ENCODE assay signal across 9 mouse cellular contexts in genomic region chr10:4126335-4127012, GRCm38 (mm10).
A peak's percentile ranks its signal among the peaks of the same experiment; 100 is the strongest.
DNase-seq lines count a peak whose midpoint lies in the region; ATAC-seq and TF ChIP-seq lines count a peak whose summit lies in the region.
"Had no signal": no experiment of that assay in that cellular context is flagged by ENCODE, and none has a peak within 500 bp of the region (broad histone marks: within the 10 kb centered on the region; RNA-seq: fewer than 3 reads in every experiment).

No protein-coding gene starts in this region.

- in situ Hi-C loops in ES-E14 (cut with MboI; ENCODE audit: low sequenced_read_pairs in 2 of 2, unreplicated experiment in 2 of 2), result no loop called here

- no peaks in the 10 kb centered on the region for H3K36me3 ChIP-seq in hindbrain, embryonic 12.5 days
- H3K36me3 ChIP-seq in hindbrain, postnatal 0 days (ENCODE audit: insufficient read depth, low read length), result no peaks in the 10 kb centered on the region
- peaks cover 3% of the 10 kb centered on the region; the same call in 1 of the 2 replicates for H3K36me3 ChIP-seq in ES-E14 (ENCODE audit: control insufficient read depth, insufficient read depth, low read length, poor library complexity, severe bottlenecking)
- peaks cover 9% of the 10 kb centered on the region; the same call in 1 of the 2 replicates for H3K36me3 ChIP-seq in liver, embryonic 15.5 days (replicated peaks)

- peaks cover 16% of the 10 kb centered on the region for H3K4me1 ChIP-seq in hindbrain, embryonic 12.5 days
- no peaks in the 10 kb centered on the region for H3K4me1 ChIP-seq in hindbrain, postnatal 0 days (ENCODE audit: insufficient read depth, low read length)
- peaks cover 16 to 27% of the 10 kb centered on the region in 2 experiments for H3K4me1 ChIP-seq in ES-E14 (ENCODE audit: control insufficient read depth in 2 of 2, insufficient read depth in 2 of 2, low read length in 2 of 2, poor library complexity in 1 of 2)
- peaks cover 13% of the 10 kb centered on the region for H3K4me1 ChIP-seq in liver, embryonic 15.5 days (replicated peaks)

- H3K27ac ChIP-seq in hindbrain, embryonic 12.5 days, result peak overlapping the region; percentile 18
- no peak overlapping the region for H3K27ac ChIP-seq in hindbrain, postnatal 0 days
- peak overlapping the region; percentile 87 for H3K27ac ChIP-seq in ES-E14 (ENCODE audit: insufficient read depth, low read depth, low read length, poor library complexity, severe bottlenecking)
- peak overlapping the region; percentile 55 for H3K27ac ChIP-seq in liver, embryonic 15.5 days (replicated peaks)

- H3K4me3 ChIP-seq in hindbrain, embryonic 12.5 days, result no peak overlapping the region
- H3K4me3 ChIP-seq in hindbrain, postnatal 0 days (ENCODE audit: low read length), result no peak overlapping the region
- H3K4me3 ChIP-seq in ES-E14 (ENCODE audit: insufficient read depth in 1 of 2, low read depth in 1 of 2, low read length in 2 of 2, poor library complexity in 1 of 2, severe bottlenecking in 1 of 2), result peak overlapping the region in 1 of 2 experiments; percentile 19; a peak in 1 of 4 replicates
- no peak overlapping the region for H3K4me3 ChIP-seq in liver, embryonic 15.5 days (replicated peaks)
- H3K4me3 ChIP-seq: megakaryocyte, embryonic 14.5 days had no signal

- H3K4me2 ChIP-seq in hindbrain, embryonic 12.5 days (replicated peaks), result no peak overlapping the region
- no peak overlapping the region for H3K4me2 ChIP-seq in hindbrain, postnatal 0 days (ENCODE audit: low read depth, low read length)
- no peak overlapping the region for H3K4me2 ChIP-seq in liver, embryonic 15.5 days

- DNase-seq in hindbrain, postnatal 0 days (ENCODE audit: low spot score), result no peak
- DNase-seq in ES-E14 (ENCODE audit: low read depth, low spot score), result no peak
- peak; percentile 45 for DNase-seq in cerebellum, adult 9-10 months
- DNase-seq in right cerebral cortex, postnatal 25 days, result no peak
- no peak for DNase-seq in left cerebral cortex, adult 8-10 months (ENCODE audit: low spot score in 2 of 2)
- DNase-seq: kidney, postnatal 4 days had no signal

- no peak overlapping the region for H3K9ac ChIP-seq in hindbrain, embryonic 12.5 days
- H3K9ac ChIP-seq in hindbrain, postnatal 0 days (replicated peaks; ENCODE audit: low read length), result no peak overlapping the region
- peak overlapping the region; percentile 31; the same call in 1 of the 2 replicates for H3K9ac ChIP-seq in ES-E14 (ENCODE audit: insufficient read depth, low read depth, low read length, poor library complexity, severe bottlenecking)
- H3K9ac ChIP-seq in liver, embryonic 15.5 days, result no peak overlapping the region

- WGBS in hindbrain, embryonic 12.5 days, result 42% methylated on average over 8 of the region's 8 CpGs
- 53% methylated on average over 8 of the region's 8 CpGs for WGBS in hindbrain, postnatal 0 days
- WGBS in liver, embryonic 15.5 days (ENCODE audit: insufficient replicate concordance), result 32% methylated on average over 8 of the region's 8 CpGs

- no peaks in the 10 kb centered on the region for H3K27me3 ChIP-seq in hindbrain, embryonic 12.5 days
- no peaks in the 10 kb centered on the region for H3K27me3 ChIP-seq in hindbrain, postnatal 0 days (ENCODE audit: insufficient read depth, low read length)
- H3K27me3 ChIP-seq in liver, embryonic 15.5 days, result no peaks in the 10 kb centered on the region
- H3K27me3 ChIP-seq: megakaryocyte, embryonic 14.5 days had no signal

- ATAC-seq in hindbrain, embryonic 12.5 days (ENCODE audit: low FRiP score), result no peak
- ATAC-seq in hindbrain, postnatal 0 days, result no peak
- ATAC-seq in liver, embryonic 15.5 days (ENCODE audit: insufficient read depth), result no peak

- TF ChIP-seq CTCF in hindbrain, postnatal 0 days (IDR thresholded peaks at IDR 0.05; ENCODE audit: low read depth), result no peak

- no peaks in the 10 kb centered on the region for H3K9me3 ChIP-seq in hindbrain, embryonic 12.5 days (replicated peaks)
- H3K9me3 ChIP-seq in hindbrain, postnatal 0 days (ENCODE audit: low read length), result no peaks in the 10 kb centered on the region
- H3K9me3 ChIP-seq in ES-E14 (ENCODE audit: control insufficient read depth, insufficient read depth, low read depth, low read length), result no peaks in the 10 kb centered on the region
- no peaks in the 10 kb centered on the region for H3K9me3 ChIP-seq in liver, embryonic 15.5 days (replicated peaks)
- H3K9me3 ChIP-seq: megakaryocyte, embryonic 14.5 days had no signal

TF ChIP-seq in ES-E14, 5 proteins besides CTCF, POLR2A, EP300 and RAD21:
- TF ChIP-seq MAFK (IDR thresholded peaks at IDR 0.05; ENCODE audit: insufficient read depth, low read depth, low read length), result no peak
- no peak for TF ChIP-seq ZC3H11A (IDR thresholded peaks at IDR 0.05; ENCODE audit: borderline replicate concordance, low read depth, low read length)
- TF ChIP-seq ZNF384 (IDR thresholded peaks at IDR 0.05; ENCODE audit: low read depth, low read length), result no peak
